Mouse (Mus musculus): Measurements from ENCODE around the gene Gm3043. TPM values are rescaled to one million over a fixed set of nuclear protein-coding genes. Genes with fewer than 3 reads are reported as not detected.
"Not testable (repeated sequence)": the region's sequence is repeated elsewhere in the genome, so short reads cannot be mapped to it uniquely, and the experiment has no call there.

The Gm3043 gene
- not detected in 2 replicates for polyA plus RNA-seq (2015; fragmentation: Nextera tagmentation; extraction: Ambion mirVana)

GRCm38 (mm10) chr14:3688483-3688882 is at the start of gene Gm3043:
Gene Gm3043 (plus strand): TSS chr14:3688783.
- H3K36me3 ChIP-seq (ENCODE audit: control insufficient read depth, insufficient read depth); ATAC-seq (replicated peaks; ENCODE audit: extremely low read depth, insufficient read depth, low FRiP score): not testable (repeated sequence)
- WGBS: no CpG with 5 or more reads among the region's 3 CpGs

DNA sequence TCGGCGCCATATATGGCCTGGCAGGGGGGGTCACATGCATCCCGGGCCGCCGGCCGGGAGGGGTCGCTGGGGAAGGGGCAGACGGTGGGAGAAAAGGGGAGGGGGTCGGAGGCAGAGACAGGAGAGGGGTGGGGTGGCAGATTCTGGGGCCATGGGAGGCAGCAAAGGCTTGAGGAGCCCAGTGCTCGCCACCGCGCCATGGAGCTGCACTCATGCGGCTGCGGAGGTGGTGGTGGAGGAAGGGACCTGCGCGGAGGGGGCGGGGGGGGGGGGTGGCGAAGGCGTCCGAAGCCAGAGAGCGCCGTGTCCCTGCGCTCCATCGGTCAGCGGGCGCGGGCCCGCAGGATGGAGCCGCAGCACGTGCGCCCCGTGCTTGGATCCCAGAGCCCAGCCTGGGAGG is 36.9 kb upstream of the Gm3043 start, which contains the start of gene Gm3020:
Gm3020 (plus strand) TSS at position 301 of the 400 bp plus-strand sequence.
- not testable (repeated sequence) for H3K4me3 ChIP-seq (ENCODE audit: low read length); H3K4me2 ChIP-seq (ENCODE audit: low read depth, low read length); H3K9ac ChIP-seq (ENCODE audit: low read length); H3K27me3 ChIP-seq (ENCODE audit: control insufficient read depth, insufficient read depth, low read length); H3K36me3 ChIP-seq (ENCODE audit: control insufficient read depth, insufficient read depth); H3K9me3 ChIP-seq (replicated peaks; ENCODE audit: control insufficient read depth, low read length); ATAC-seq (replicated peaks; ENCODE audit: extremely low read depth, insufficient read depth, low FRiP score); H3K4me1 ChIP-seq (ENCODE audit: control insufficient read depth, insufficient read depth, low read length); H3K27ac ChIP-seq (ENCODE audit: low read length)
- no CpG with 5 or more reads among the region's 32 CpGs for WGBS

More at GRCm38 (mm10) chr14:3688483-3688882, at the start of gene Gm3043:
- not testable (repeated sequence) for H3K27ac ChIP-seq (ENCODE audit: low read length); H3K9me3 ChIP-seq (replicated peaks; ENCODE audit: control insufficient read depth, low read length); H3K4me1 ChIP-seq (ENCODE audit: control insufficient read depth, insufficient read depth, low read length); H3K9ac ChIP-seq (ENCODE audit: low read length); H3K27me3 ChIP-seq (ENCODE audit: control insufficient read depth, insufficient read depth, low read length); H3K4me2 ChIP-seq (ENCODE audit: low read depth, low read length); H3K4me3 ChIP-seq (ENCODE audit: low read length)

Other genes with a start within 250 kb of the Gm3043 start
- not detected in 2 replicates for gene Gm10408, start 239.4 kb upstream of the Gm3043 start, polyA plus RNA-seq (2015; fragmentation: Nextera tagmentation; extraction: Ambion mirVana)
- gene Gm3012, start 54.3 kb upstream of the Gm3043 start, polyA plus RNA-seq (2015; fragmentation: Nextera tagmentation; extraction: Ambion mirVana): not detected in 2 replicates
- 5.3 and 7.1 TPM in 2 replicates for gene Gm3020, start 36.8 kb upstream of the Gm3043 start, polyA plus RNA-seq (2015; fragmentation: Nextera tagmentation; extraction: Ambion mirVana)
- 1.9 and 3.6 TPM in 2 replicates for gene Gm3002, start 121.3 kb downstream of the Gm3043 start, polyA plus RNA-seq (2015; fragmentation: Nextera tagmentation; extraction: Ambion mirVana)
- gene Gm3033, start 157.5 kb downstream of the Gm3043 start, polyA plus RNA-seq (2015; fragmentation: Nextera tagmentation; extraction: Ambion mirVana): not detected in 2 replicates
- gene Gm2916, start 195.4 kb downstream of the Gm3043 start, polyA plus RNA-seq (2015; fragmentation: Nextera tagmentation; extraction: Ambion mirVana): 0.31 TPM in 1 of 2 replicates, not detected in the other
- gene Gm3029, start 243.0 kb downstream of the Gm3043 start, polyA plus RNA-seq (2015; fragmentation: Nextera tagmentation; extraction: Ambion mirVana): not detected in 2 replicates

All from heart, embryonic 16.5 days (tissue).